Mouse (Mus musculus): Measurements from ENCODE around the gene Eif2ak2.

- TF ChIP-seq CTCF (IDR thresholded peaks at IDR 0.05; ENCODE audit: low read depth) (no peak), EP300 (IDR thresholded peaks at IDR 0.05; ENCODE audit: low read depth) (no peak)
These were observed 34.5 kb upstream of the Eif2ak2 start for GRCm38 (mm10) chr17:78916899-78917298.
